Mouse (Mus musculus): Measurements from ENCODE around the gene Hpgd. TPM values are rescaled to one million over a fixed set of nuclear protein-coding genes. Genes with fewer than 3 reads are reported as not detected.
A peak's percentile ranks its signal among the peaks of the same experiment; 100 is the strongest.

Gene Hpgd
- polyA plus RNA-seq, 1 experiment from 2014 or later = 17.5 TPM

GRCm38 (mm10) chr8:56327709-56328108 lies 33.3 kb downstream of the Hpgd start:
- ATAC-seq (ENCODE audit: extremely low read depth, insufficient number of reproducible peaks, low FRiP score, low TSS enrichment) = no peak
- no peaks in the 10 kb centered on the region for H3K9me3 ChIP-seq

GRCm38 (mm10) chr8:56328130-56328542 lies 33.8 kb downstream of the Hpgd start:
- no peak for ATAC-seq (ENCODE audit: extremely low read depth, insufficient number of reproducible peaks, low FRiP score, low TSS enrichment)
- Histone ChIP-seq H3K27ac (replicated peaks) (no peak overlapping the region), H3K9me3 (no peaks in the 10 kb centered on the region), H3K9ac (no peak overlapping the region), H3K4me2 (no peak overlapping the region), H3K36me3 (no peaks in the 10 kb centered on the region), H3K4me1 (peaks cover 12% of the 10 kb centered on the region), H3K27me3 (replicated peaks) (no peaks in the 10 kb centered on the region), H3K4me3 (no peak overlapping the region)
- 59% methylated on average over 3 of the region's 3 CpGs for WGBS

More at GRCm38 (mm10) chr8:56327709-56328108, 33.3 kb downstream of the Hpgd start:
- Histone ChIP-seq H3K36me3 (no peaks in the 10 kb centered on the region), H3K4me2 (no peak overlapping the region), H3K4me3 (no peak overlapping the region), H3K4me1 (peaks cover 12% of the 10 kb centered on the region), H3K9ac (no peak overlapping the region), H3K27me3 (replicated peaks) (no peaks in the 10 kb centered on the region), H3K27ac (replicated peaks) (no peak overlapping the region)
- WGBS = 31% methylated on average over 3 of the region's 3 CpGs

GRCm38 (mm10) chr8:56335390-56336000 lies 41.1 kb downstream of the Hpgd start:
- Histone ChIP-seq H3K27me3 (replicated peaks) (no peaks in the 10 kb centered on the region), H3K9me3 (no peaks in the 10 kb centered on the region), H3K4me2 (no peak overlapping the region), H3K27ac (replicated peaks) (no peak overlapping the region), H3K36me3 (no peaks in the 10 kb centered on the region), H3K4me3 (no peak overlapping the region), H3K9ac (no peak overlapping the region), H3K4me1 (peaks cover 7% of the 10 kb centered on the region; the same call in 1 of the 2 replicates)
- no peak for ATAC-seq (ENCODE audit: extremely low read depth, insufficient number of reproducible peaks, low FRiP score, low TSS enrichment)
- WGBS = 36% methylated on average over 9 of the region's 9 CpGs

- 61% methylated on average over 8 of the region's 8 CpGs for WGBS
- H3K9ac ChIP-seq = no peak overlapping the region
- peaks cover 7% of the 10 kb centered on the region; the same call in 1 of the 2 replicates for H3K4me1 ChIP-seq
- ATAC-seq (ENCODE audit: extremely low read depth, insufficient number of reproducible peaks, low FRiP score, low TSS enrichment) = no peak
- H3K4me3 ChIP-seq = no peak overlapping the region
- no peak overlapping the region for H3K27ac ChIP-seq (replicated peaks)
- H3K36me3 ChIP-seq = no peaks in the 10 kb centered on the region
- H3K27me3 ChIP-seq (replicated peaks) = no peaks in the 10 kb centered on the region
- H3K9me3 ChIP-seq = no peaks in the 10 kb centered on the region
- H3K4me2 ChIP-seq = no peak overlapping the region
Observed at GRCm38 (mm10) chr8:56336771-56337170, 42.4 kb downstream of the Hpgd start.

GRCm38 (mm10) chr8:56343505-56343904 lies 49.1 kb downstream of the Hpgd start:
- ATAC-seq (ENCODE audit: extremely low read depth, insufficient number of reproducible peaks, low FRiP score, low TSS enrichment) = no peak
- Histone ChIP-seq H3K9me3 (no peaks in the 10 kb centered on the region), H3K27ac (replicated peaks) (peak overlapping the region; percentile 32; the same call in 1 of the 2 replicates), H3K4me3 (no peak overlapping the region), H3K27me3 (replicated peaks) (no peaks in the 10 kb centered on the region), H3K4me1 (peaks cover 20% of the 10 kb centered on the region), H3K4me2 (no peak overlapping the region), H3K36me3 (no peaks in the 10 kb centered on the region), H3K9ac (no peak overlapping the region)
- 70% methylated on average over 6 of the region's 6 CpGs for WGBS

- Histone ChIP-seq H3K9ac (no peak overlapping the region), H3K4me3 (no peak overlapping the region), H3K36me3 (no peaks in the 10 kb centered on the region), H3K4me2 (no peak overlapping the region), H3K4me1 (peaks cover 20% of the 10 kb centered on the region), H3K9me3 (no peaks in the 10 kb centered on the region), H3K27me3 (replicated peaks) (no peaks in the 10 kb centered on the region), H3K27ac (replicated peaks) (no peak overlapping the region)
- ATAC-seq (ENCODE audit: extremely low read depth, insufficient number of reproducible peaks, low FRiP score, low TSS enrichment) = no peak
- 49% methylated on average over 2 of the region's 2 CpGs for WGBS
Observed at GRCm38 (mm10) chr8:56343940-56344339, 49.6 kb downstream of the Hpgd start.

GRCm38 (mm10) chr8:56344359-56344758 lies 50.0 kb downstream of the Hpgd start:
- WGBS = 58% methylated on average over 1 of the region's 1 CpGs
- no peak overlapping the region for H3K4me3 ChIP-seq
- no peak for ATAC-seq (ENCODE audit: extremely low read depth, insufficient number of reproducible peaks, low FRiP score, low TSS enrichment)

GRCm38 (mm10) chr8:56345641-56346420 lies 51.4 kb downstream of the Hpgd start:
- Histone ChIP-seq H3K9ac (no peak overlapping the region), H3K27me3 (replicated peaks) (no peaks in the 10 kb centered on the region), H3K9me3 (no peaks in the 10 kb centered on the region), H3K4me1 (peaks cover 20% of the 10 kb centered on the region), H3K4me3 (no peak overlapping the region), H3K4me2 (no peak overlapping the region), H3K27ac (replicated peaks) (no peak overlapping the region), H3K36me3 (no peaks in the 10 kb centered on the region)
- no peak for ATAC-seq (ENCODE audit: extremely low read depth, insufficient number of reproducible peaks, low FRiP score, low TSS enrichment)
- WGBS = 73% methylated on average over 5 of the region's 5 CpGs

More at GRCm38 (mm10) chr8:56344359-56344758, 50.0 kb downstream of the Hpgd start:
- Histone ChIP-seq H3K9me3 (no peaks in the 10 kb centered on the region), H3K27me3 (replicated peaks) (no peaks in the 10 kb centered on the region), H3K4me2 (no peak overlapping the region), H3K36me3 (no peaks in the 10 kb centered on the region), H3K4me1 (peaks cover 20% of the 10 kb centered on the region), H3K9ac (no peak overlapping the region), H3K27ac (replicated peaks) (no peak overlapping the region; the same call in 1 of the 2 replicates)

- Histone ChIP-seq H3K9me3 (no peaks in the 10 kb centered on the region), H3K36me3 (no peaks in the 10 kb centered on the region), H3K9ac (no peak overlapping the region), H3K27me3 (replicated peaks) (no peaks in the 10 kb centered on the region), H3K4me2 (no peak overlapping the region), H3K4me3 (no peak overlapping the region), H3K4me1 (no peaks in the 10 kb centered on the region), H3K27ac (replicated peaks) (no peak overlapping the region)
- 70% methylated on average over 2 of the region's 2 CpGs for WGBS
- no peak for ATAC-seq (ENCODE audit: extremely low read depth, insufficient number of reproducible peaks, low FRiP score, low TSS enrichment)
Observed at GRCm38 (mm10) chr8:56363180-56363579, 68.8 kb downstream of the Hpgd start.

Measured in heart, embryonic 13.5 days (tissue).